Mouse (Mus musculus) forebrain, embryonic 14.5 days (tissue): ENCODE results near the gene Tmem51. TPM values are rescaled to one million over a fixed set of nuclear protein-coding genes. Genes with fewer than 3 reads are reported as not detected.
A peak's percentile ranks its signal among the peaks of the same experiment; 100 is the strongest.
"Not testable (repeated sequence)": the region's sequence is repeated elsewhere in the genome, so short reads cannot be mapped to it uniquely, and the experiment has no call there.

Experiments used
- ATAC-seq: fragments of 200-750 bp; cut with Nextera tagmentation; 2 replicates; pipeline ENCODE4 v1.8.0; 2017; ENCODE audit warnings: mild to moderate bottlenecking, moderate library complexity
- DNase-seq: peaks from one replicate; pipeline ENCODE4 v3.0.0-alpha.2; 2015; ENCODE audit warnings: low spot score
- H3K27ac ChIP-seq: fragments of 300-500 bp; sonication (generic); 2 replicates; pipeline ENCODE4 v1.5.1; 2014; ENCODE audit warnings: low read depth, mild to moderate bottlenecking, control low read depth, low read length, moderate library complexity
- H3K27me3 ChIP-seq: fragments of 300-500 bp; sonication (generic); replicated peaks from 2 replicates; pipeline ENCODE4 v1.6.1; 2014; ENCODE audit warnings: low read length, control low read depth, mixed read lengths; ENCODE audit not compliant: control insufficient read depth, insufficient read depth
- H3K36me3 ChIP-seq: fragments of 300-500 bp; sonication (generic); 2 replicates; pipeline ENCODE4 v1.6.1; 2014; ENCODE audit warnings: low read length, control low read depth; ENCODE audit not compliant: control insufficient read depth, insufficient read depth
- H3K4me1 ChIP-seq: fragments of 300-500 bp; sonication (generic); 2 replicates; pipeline ENCODE4 v1.6.1; 2014; ENCODE audit warnings: antibody characterized with exemption, low read length, control low read depth; ENCODE audit not compliant: control insufficient read depth, insufficient read depth
- H3K4me2 ChIP-seq: fragments of 300-500 bp; sonication (generic); 2 replicates; pipeline ENCODE4 v1.6.1; 2014; ENCODE audit warnings: mild to moderate bottlenecking, control low read depth, low read length
- H3K4me3 ChIP-seq: fragments of 300-500 bp; sonication (generic); 2 replicates; pipeline ENCODE4 v1.5.1; 2014; ENCODE audit warnings: low read depth, low read length, control low read depth
- H3K9ac ChIP-seq: fragments of 300-500 bp; sonication (generic); 2 replicates; pipeline ENCODE4 v1.6.1; 2014; ENCODE audit warnings: mild to moderate bottlenecking, low read length, control low read depth, moderate library complexity
- H3K9me3 ChIP-seq: fragments of 300-500 bp; sonication (generic); replicated peaks from 2 replicates; pipeline ENCODE4 v1.6.1; 2016; ENCODE audit warnings: low read length, control low read depth, mixed read lengths; ENCODE audit not compliant: control insufficient read depth
- WGBS: fragments of 180-500 bp; shearing (Covaris S2); extraction: QIAGEN DNeasy Blood & Tissue Kit; methylation state at CpG from one replicate; pipeline ENCODE4 v1.1.7; 2014; 5-methylcytosine and 5-hydroxymethylcytosine counted together
- polyA plus RNA-seq: library from polyadenylated mRNA; unstranded; fragments of >200 nt; fragmentation: Nextera tagmentation; extraction: Ambion mirVana; gene quantifications from 2 replicates; pipeline ENCODE4 v1.2.1, GENCODE M21; 2014

The Tmem51 gene
- polyA plus RNA-seq, 1 experiment from 2014 or later: 6.5 TPM

GRCm38 (mm10) chr4:142057529-142058216 lies 26.4 kb downstream of the Tmem51 start:
- Histone ChIP-seq H3K9ac (no peak overlapping the region), H3K4me3 (no peak overlapping the region), H3K9me3 (no peaks in the 10 kb centered on the region), H3K4me2 (no peak overlapping the region), H3K36me3 (no peaks in the 10 kb centered on the region), H3K27ac (0 out of 2 replicates have a peak overlapping the region, but pooled peaks have one; percentile 21), H3K4me1 (no peaks in the 10 kb centered on the region), H3K27me3 (no peaks in the 10 kb centered on the region)
- WGBS: 61% methylated on average over 22 of the region's 22 CpGs
- ATAC-seq: peak; percentile 49
- peak; percentile 39 for DNase-seq

- Histone ChIP-seq H3K4me3 (no peak overlapping the region), H3K27ac (no peak overlapping the region), H3K27me3 (no peaks in the 10 kb centered on the region), H3K9ac (no peak overlapping the region), H3K36me3 (no peaks in the 10 kb centered on the region), H3K4me2 (no peak overlapping the region), H3K4me1 (no peaks in the 10 kb centered on the region), H3K9me3 (no peaks in the 10 kb centered on the region)
- ATAC-seq: no peak
- DNase-seq: no peak
- 87% methylated on average over 8 of the region's 8 CpGs for WGBS
Measured at GRCm38 (mm10) chr4:142055600-142055999, 28.5 kb downstream of the Tmem51 start.

GRCm38 (mm10) chr4:142054580-142054979 lies 29.5 kb downstream of the Tmem51 start:
- H3K27me3 ChIP-seq: no peaks in the 10 kb centered on the region
- WGBS: 84% methylated on average over 11 of the region's 11 CpGs
- no peak for ATAC-seq

GRCm38 (mm10) chr4:142053661-142054448 lies 30.2 kb downstream of the Tmem51 start:
- WGBS: 58% methylated on average over 9 of the region's 9 CpGs
- H3K4me3 ChIP-seq: no peak overlapping the region
- DNase-seq: no peak
- no peaks in the 10 kb centered on the region for H3K4me1 ChIP-seq
- no peak overlapping the region for H3K27ac ChIP-seq
- no peaks in the 10 kb centered on the region for H3K27me3 ChIP-seq
- H3K9ac ChIP-seq: 0 out of 2 replicates have a peak overlapping the region, but pooled peaks have one; percentile 17
- H3K36me3 ChIP-seq: no peaks in the 10 kb centered on the region
- ATAC-seq: no peak
- H3K4me2 ChIP-seq: no peak overlapping the region
- H3K9me3 ChIP-seq: no peaks in the 10 kb centered on the region

More at GRCm38 (mm10) chr4:142054580-142054979, 29.5 kb downstream of the Tmem51 start:
- Histone ChIP-seq H3K4me2 (no peak overlapping the region), H3K4me1 (no peaks in the 10 kb centered on the region), H3K4me3 (no peak overlapping the region), H3K36me3 (no peaks in the 10 kb centered on the region), H3K27ac (no peak overlapping the region), H3K9ac (no peak overlapping the region), H3K9me3 (no peaks in the 10 kb centered on the region)
- no peak for DNase-seq

GRCm38 (mm10) chr4:142053261-142053660 lies 30.8 kb downstream of the Tmem51 start:
- ATAC-seq: no peak
- no peak overlapping the region for H3K27ac ChIP-seq
- no peak overlapping the region for H3K4me2 ChIP-seq
- no peaks in the 10 kb centered on the region for H3K27me3 ChIP-seq
- no peaks in the 10 kb centered on the region for H3K4me1 ChIP-seq
- H3K9ac ChIP-seq: no peak overlapping the region
- no peak for DNase-seq
- WGBS: 71% methylated on average over 4 of the region's 4 CpGs
- no peaks in the 10 kb centered on the region for H3K9me3 ChIP-seq
- no peaks in the 10 kb centered on the region for H3K36me3 ChIP-seq
- no peak overlapping the region for H3K4me3 ChIP-seq

- Histone ChIP-seq H3K9ac (no peak overlapping the region), H3K36me3 (no peaks in the 10 kb centered on the region), H3K4me1 (no peaks in the 10 kb centered on the region), H3K4me2 (no peak overlapping the region), H3K4me3 (no peak overlapping the region), H3K9me3 (no peaks in the 10 kb centered on the region), H3K27me3 (no peaks in the 10 kb centered on the region), H3K27ac (no peak overlapping the region)
- ATAC-seq (no peak), DNase-seq (no peak)
- WGBS: 60% methylated on average over 22 of the region's 22 CpGs
Measured at GRCm38 (mm10) chr4:142052391-142053132, 31.5 kb downstream of the Tmem51 start.

GRCm38 (mm10) chr4:142051883-142052282 lies 32.2 kb downstream of the Tmem51 start:
- H3K27me3 ChIP-seq, H3K9me3 ChIP-seq, H3K9ac ChIP-seq, H3K4me1 ChIP-seq, ATAC-seq, H3K4me2 ChIP-seq, H3K36me3 ChIP-seq, H3K4me3 ChIP-seq, DNase-seq, H3K27ac ChIP-seq: not testable (repeated sequence)
- 94% methylated on average over 6 of the region's 6 CpGs for WGBS

- no peak overlapping the region for H3K27ac ChIP-seq
- DNase-seq (no peak), ATAC-seq (no peak)
- no peaks in the 10 kb centered on the region for H3K36me3 ChIP-seq
- H3K9ac ChIP-seq: no peak overlapping the region
- H3K9me3 ChIP-seq: no peaks in the 10 kb centered on the region
- no peaks in the 10 kb centered on the region for H3K4me1 ChIP-seq
- WGBS: 92% methylated on average over 5 of the region's 5 CpGs
- no peak overlapping the region for H3K4me2 ChIP-seq
- H3K27me3 ChIP-seq: no peaks in the 10 kb centered on the region
- H3K4me3 ChIP-seq: no peak overlapping the region
Measured at GRCm38 (mm10) chr4:142049963-142050362, 34.1 kb downstream of the Tmem51 start.
